Mouse (Mus musculus) hindbrain, postnatal 0 days (tissue): ENCODE results near the gene Fam92b. TPM values are rescaled to one million over a fixed set of nuclear protein-coding genes. Genes with fewer than 3 reads are reported as not detected.

ENCODE experiments used
- ATAC-seq: fragments of 200-750 bp; cut with Nextera tagmentation; 2 replicates; pipeline ENCODE4 v1.8.0; 2017; ENCODE audit warnings: mild to moderate bottlenecking, moderate TSS enrichment, moderate library complexity
- DNase-seq: peaks from one replicate; pipeline ENCODE4 v3.0.0-alpha.2; 2015; ENCODE audit warnings: low spot score
- H3K27ac ChIP-seq: fragments of 300-500 bp; sonication (generic); 2 replicates; pipeline ENCODE4 v1.5.1; 2014; ENCODE audit warnings: mild to moderate bottlenecking
- H3K27me3 ChIP-seq: fragments of 300-500 bp; sonication (generic); 2 replicates; pipeline ENCODE4 v1.6.1; 2014; ENCODE audit warnings: low read length, mixed read lengths; ENCODE audit not compliant: insufficient read depth
- H3K36me3 ChIP-seq: fragments of 300-500 bp; sonication (generic); 2 replicates; pipeline ENCODE4 v1.6.1; 2014; ENCODE audit warnings: low read length, mixed read lengths; ENCODE audit not compliant: insufficient read depth
- H3K4me1 ChIP-seq: fragments of 300-500 bp; sonication (generic); 2 replicates; pipeline ENCODE4 v1.6.1; 2014; ENCODE audit warnings: antibody characterized with exemption, low read length, mixed read lengths; ENCODE audit not compliant: insufficient read depth
- H3K4me2 ChIP-seq: fragments of 300-500 bp; sonication (generic); 2 replicates; pipeline ENCODE4 v1.6.1; 2014; ENCODE audit warnings: low read depth, mild to moderate bottlenecking, low read length, moderate library complexity, mixed read lengths
- H3K4me3 ChIP-seq: fragments of 300-500 bp; sonication (generic); 2 replicates; pipeline ENCODE4 v1.5.1; 2014; ENCODE audit warnings: low read length
- H3K9ac ChIP-seq: fragments of 300-500 bp; sonication (generic); replicated peaks from 2 replicates; pipeline ENCODE4 v1.6.1; 2014; ENCODE audit warnings: mild to moderate bottlenecking, low read length, moderate library complexity, mixed read lengths
- H3K9me3 ChIP-seq: fragments of 300-500 bp; sonication (generic); 2 replicates; pipeline ENCODE4 v1.6.1; 2016; ENCODE audit warnings: low read length, mixed read lengths
- CTCF ChIP-seq: IDR thresholded peaks from 2 replicates; pipeline ENCODE4 v1.5.1; 2016; ENCODE audit warnings: antibody characterized with exemption, control low read depth, low read depth
- WGBS: fragments of 180-500 bp; shearing (Covaris S2); extraction: QIAGEN DNeasy Blood & Tissue Kit; methylation state at CpG from one replicate; pipeline ENCODE4 v1.1.7; 2014; 5-methylcytosine and 5-hydroxymethylcytosine counted together
- polyA plus RNA-seq: library from polyadenylated mRNA; unstranded; fragments of >200 nt; fragmentation: Nextera tagmentation; extraction: Ambion mirVana; gene quantifications from 2 replicates; pipeline ENCODE4 v1.2.1, GENCODE M21; 2015
- total RNA-seq: library from RNA; depleted of rRNA; stranded (reverse); fragments of >200 nt; gene quantifications from 2 replicates; pipeline ENCODE4 v1.2.3, GENCODE M21; 2014

Fam92b gene
- total and polyA plus RNA-seq, 2 experiments from 2014 or later = 1.2 to 2.0 TPM

GRCm38 (mm10) chr8:120190107-120190809 is 13.0 kb upstream of the Fam92b start:
- Histone ChIP-seq H3K4me3 (no peak overlapping the region), H3K27me3 (no peaks in the 10 kb centered on the region), H3K9ac (no peak overlapping the region), H3K27ac (peak overlapping the region; percentile 17; the same call in 1 of the 2 replicates), H3K36me3 (no peaks in the 10 kb centered on the region), H3K4me2 (no peak overlapping the region), H3K4me1 (peaks cover 13% of the 10 kb centered on the region), H3K9me3 (no peaks in the 10 kb centered on the region)
- WGBS = 75% methylated on average over 16 of the region's 17 CpGs
- DNase-seq = no peak
- TF ChIP-seq CTCF = no peak
- ATAC-seq = no peak

DNA sequence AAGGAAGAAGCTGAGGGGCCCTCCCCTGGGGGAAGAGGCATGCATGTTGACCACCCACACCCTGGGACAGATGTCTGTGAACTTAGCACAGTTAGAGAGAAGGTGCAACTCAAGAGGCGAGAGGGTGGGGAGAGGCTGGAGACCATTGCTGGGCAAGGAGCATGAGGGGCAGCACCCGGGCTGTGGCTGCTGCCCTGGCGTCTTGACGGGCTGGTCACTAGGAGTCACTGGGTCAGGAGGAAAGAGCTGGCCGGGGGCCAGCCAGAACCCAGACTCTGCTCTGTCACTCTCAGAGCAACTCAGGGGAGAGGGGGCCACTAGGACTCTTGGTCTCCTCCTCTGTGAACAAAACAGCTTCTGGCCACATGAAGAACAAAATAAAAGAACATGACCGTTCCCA is 12.2 kb upstream of the Fam92b start:
- Histone ChIP-seq H3K4me1 (peaks cover 18% of the 10 kb centered on the region), H3K27ac (no peak overlapping the region), H3K4me2 (no peak overlapping the region), H3K27me3 (no peaks in the 10 kb centered on the region), H3K9me3 (no peaks in the 10 kb centered on the region), H3K4me3 (no peak overlapping the region), H3K36me3 (no peaks in the 10 kb centered on the region), H3K9ac (no peak overlapping the region)
- DNase-seq = no peak
- WGBS = 73% methylated on average over 6 of the region's 6 CpGs
- TF ChIP-seq CTCF = no peak
- no peak for ATAC-seq

- Histone ChIP-seq H3K27me3 (no peaks in the 10 kb centered on the region), H3K36me3 (no peaks in the 10 kb centered on the region), H3K9ac (no peak overlapping the region), H3K9me3 (no peaks in the 10 kb centered on the region), H3K4me3 (no peak overlapping the region), H3K4me2 (no peak overlapping the region), H3K4me1 (peaks cover 18% of the 10 kb centered on the region), H3K27ac (no peak overlapping the region)
- 83% methylated on average over 6 of the region's 6 CpGs for WGBS
- ATAC-seq (no peak), DNase-seq (no peak)
- no peak for TF ChIP-seq CTCF
Observed at GRCm38 (mm10) chr8:120188510-120188909, 11.2 kb upstream of the Fam92b start.

GRCm38 (mm10) chr8:120186454-120186853 is 9.2 kb upstream of the Fam92b start:
- Histone ChIP-seq H3K9ac (0 out of 2 replicates have a peak overlapping the region, but pooled peaks have one; percentile 17), H3K9me3 (no peaks in the 10 kb centered on the region), H3K4me3 (no peak overlapping the region), H3K4me2 (no peak overlapping the region), H3K27me3 (no peaks in the 10 kb centered on the region), H3K4me1 (peaks cover 18% of the 10 kb centered on the region), H3K36me3 (no peaks in the 10 kb centered on the region), H3K27ac (no peak overlapping the region)
- peak; percentile 47 for DNase-seq
- ATAC-seq = no peak
- no peak for TF ChIP-seq CTCF
- WGBS = 37% methylated on average over 8 of the region's 8 CpGs

- no peak overlapping the region for H3K4me3 ChIP-seq
- H3K4me1 ChIP-seq = peaks cover 9% of the 10 kb centered on the region
- DNase-seq (peak; percentile 62), ATAC-seq (peak; percentile 30; the same call in 1 of the 2 replicates)
- H3K27ac ChIP-seq = 0 out of 2 replicates have a peak overlapping the region, but pooled peaks have one; percentile 26
- TF ChIP-seq CTCF = no peak
- H3K27me3 ChIP-seq = no peaks in the 10 kb centered on the region
- no peaks in the 10 kb centered on the region for H3K36me3 ChIP-seq
- peak overlapping the region; percentile 40 for H3K4me2 ChIP-seq
- H3K9ac ChIP-seq = peak overlapping the region; percentile 30
- no peaks in the 10 kb centered on the region for H3K9me3 ChIP-seq
- 19% methylated on average over 16 of the region's 17 CpGs for WGBS
Observed at GRCm38 (mm10) chr8:120184850-120185792, 7.9 kb upstream of the Fam92b start.

DNA sequence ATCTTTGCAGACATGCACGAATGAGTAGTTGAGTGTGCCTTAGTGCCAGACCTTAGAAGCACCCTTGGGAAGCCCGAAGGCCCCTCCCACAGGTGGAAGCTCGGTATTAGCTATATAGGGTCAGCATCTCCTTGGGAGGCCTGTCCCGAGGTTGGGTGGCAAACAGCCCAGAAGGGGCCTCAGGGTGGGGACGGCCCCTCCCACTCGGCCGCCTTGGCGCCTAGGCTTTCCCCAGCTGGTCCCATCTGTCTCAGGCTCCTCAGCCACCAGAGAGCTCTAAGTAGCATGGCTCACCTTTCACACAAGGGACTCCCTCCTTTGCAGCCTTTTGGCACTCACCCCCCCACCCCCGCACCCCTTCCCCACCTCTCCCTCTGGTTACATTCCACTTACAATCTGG is 7.1 kb upstream of the Fam92b start:
- Histone ChIP-seq H3K4me3 (no peak overlapping the region), H3K4me2 (no peak overlapping the region), H3K36me3 (no peaks in the 10 kb centered on the region), H3K27me3 (no peaks in the 10 kb centered on the region), H3K9ac (no peak overlapping the region), H3K4me1 (peaks cover 9% of the 10 kb centered on the region), H3K27ac (no peak overlapping the region), H3K9me3 (no peaks in the 10 kb centered on the region)
- TF ChIP-seq CTCF = no peak
- WGBS = 45% methylated on average over 9 of the region's 9 CpGs
- no peak for ATAC-seq
- DNase-seq = no peak
